Mouse (Mus musculus) lung, postnatal 0 days (tissue): ENCODE measurements around the gene Rin1.

Experiments used
- CTCF ChIP-seq: IDR thresholded peaks from 2 replicates; pipeline ENCODE4 v1.5.1; 2016; ENCODE audit warnings: antibody characterized with exemption, mild to moderate bottlenecking
- EP300 ChIP-seq: IDR thresholded peaks from 2 replicates; pipeline ENCODE4 v1.6.1; 2016; ENCODE audit warnings: antibody characterized with exemption, mild to moderate bottlenecking, control low read depth

DNA sequence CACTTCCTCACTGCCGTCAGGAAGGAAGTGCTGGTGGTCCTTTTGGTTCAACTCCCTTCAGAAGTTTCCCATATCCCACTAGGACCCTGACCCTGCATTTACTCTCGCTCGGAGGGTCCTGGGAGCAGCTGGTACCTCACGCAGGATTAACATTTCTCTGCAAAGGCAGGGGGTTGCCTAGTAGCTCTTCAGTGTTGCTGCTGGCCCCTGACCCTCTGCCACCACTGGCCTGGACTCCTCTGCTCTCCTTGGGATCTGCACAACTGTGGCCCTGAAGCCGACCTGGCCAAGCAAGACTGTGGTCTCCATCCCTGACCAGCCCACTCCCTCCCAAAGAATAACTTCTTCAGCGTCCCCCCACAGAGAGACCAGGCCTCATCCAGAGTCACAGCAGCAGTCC is 956 bp upstream of the Rin1 start:
- TF ChIP-seq CTCF: no peak
- TF ChIP-seq EP300: no peak
